Mouse (Mus musculus): Measurements from ENCODE around the gene Foxp1. TPM values are rescaled to one million over a fixed set of nuclear protein-coding genes. Genes with fewer than 3 reads are reported as not detected.

The Foxp1 gene
- polyA plus RNA-seq, 1 experiment from 2014 or later = 190 TPM

GRCm38 (mm10) chr6:99201271-99201705, 321.2 kb downstream of the Foxp1 start:
- no peak overlapping the region for H3K9ac ChIP-seq (replicated peaks; ENCODE audit: low read depth, low read length)
- WGBS = 17% methylated on average over 4 of the region's 4 CpGs
- peaks cover 44% of the 10 kb centered on the region for H3K4me1 ChIP-seq (ENCODE audit: control insufficient read depth, insufficient read depth, low read length)
- no peak for ATAC-seq (ENCODE audit: insufficient number of reproducible peaks, insufficient read depth, low FRiP score, low read depth)
- H3K27me3 ChIP-seq (ENCODE audit: control insufficient read depth, insufficient read depth, low read length) = no peaks in the 10 kb centered on the region
- H3K4me2 ChIP-seq (replicated peaks; ENCODE audit: low read depth, low read length) = no peak overlapping the region
- no peaks in the 10 kb centered on the region for H3K36me3 ChIP-seq (ENCODE audit: control insufficient read depth, insufficient read depth, low read length)
- no peak overlapping the region for H3K4me3 ChIP-seq (ENCODE audit: low read depth, low read length)
- H3K27ac ChIP-seq (ENCODE audit: low read length) = no peak overlapping the region
- H3K9me3 ChIP-seq (ENCODE audit: control insufficient read depth, low read depth, low read length) = no peaks in the 10 kb centered on the region

- no peaks in the 10 kb centered on the region for H3K9me3 ChIP-seq (ENCODE audit: control insufficient read depth, low read depth, low read length)
- peaks cover 38% of the 10 kb centered on the region for H3K4me1 ChIP-seq (ENCODE audit: control insufficient read depth, insufficient read depth, low read length)
- no peak overlapping the region for H3K4me2 ChIP-seq (replicated peaks; ENCODE audit: low read depth, low read length)
- ATAC-seq (ENCODE audit: insufficient number of reproducible peaks, insufficient read depth, low FRiP score, low read depth) = no peak
- no peak overlapping the region for H3K27ac ChIP-seq (ENCODE audit: low read length)
- H3K9ac ChIP-seq (replicated peaks; ENCODE audit: low read depth, low read length) = no peak overlapping the region
- H3K36me3 ChIP-seq (ENCODE audit: control insufficient read depth, insufficient read depth, low read length) = no peaks in the 10 kb centered on the region
- no peak overlapping the region for H3K4me3 ChIP-seq (ENCODE audit: low read depth, low read length)
- H3K27me3 ChIP-seq (ENCODE audit: control insufficient read depth, insufficient read depth, low read length) = no peaks in the 10 kb centered on the region
- WGBS = 26% methylated on average over 11 of the region's 11 CpGs
These were observed 321.9 kb downstream of the Foxp1 start for GRCm38 (mm10) chr6:99200656-99201055.

- Histone ChIP-seq H3K27ac (ENCODE audit: low read length) (no peak overlapping the region), H3K9ac (replicated peaks; ENCODE audit: low read depth, low read length) (no peak overlapping the region), H3K4me2 (replicated peaks; ENCODE audit: low read depth, low read length) (no peak overlapping the region), H3K36me3 (ENCODE audit: control insufficient read depth, insufficient read depth, low read length) (no peaks in the 10 kb centered on the region), H3K4me3 (ENCODE audit: low read depth, low read length) (no peak overlapping the region), H3K27me3 (ENCODE audit: control insufficient read depth, insufficient read depth, low read length) (no peaks in the 10 kb centered on the region), H3K9me3 (ENCODE audit: control insufficient read depth, low read depth, low read length) (no peaks in the 10 kb centered on the region), H3K4me1 (ENCODE audit: control insufficient read depth, insufficient read depth, low read length) (peaks cover 25% of the 10 kb centered on the region)
- 81% methylated on average over 4 of the region's 4 CpGs for WGBS
- ATAC-seq (ENCODE audit: insufficient number of reproducible peaks, insufficient read depth, low FRiP score, low read depth) = no peak
These were observed 323.2 kb downstream of the Foxp1 start for GRCm38 (mm10) chr6:99199277-99199676.

GRCm38 (mm10) chr6:99193697-99194096, 328.8 kb downstream of the Foxp1 start:
- no peak for ATAC-seq (ENCODE audit: insufficient number of reproducible peaks, insufficient read depth, low FRiP score, low read depth)
- H3K4me2 ChIP-seq (replicated peaks; ENCODE audit: low read depth, low read length) = no peak overlapping the region
- WGBS = 42% methylated on average over 8 of the region's 8 CpGs

GRCm38 (mm10) chr6:99191636-99192137, 330.8 kb downstream of the Foxp1 start:
- Histone ChIP-seq H3K9ac (replicated peaks; ENCODE audit: low read depth, low read length) (no peak overlapping the region), H3K27me3 (ENCODE audit: control insufficient read depth, insufficient read depth, low read length) (no peaks in the 10 kb centered on the region), H3K4me3 (ENCODE audit: low read depth, low read length) (no peak overlapping the region), H3K36me3 (ENCODE audit: control insufficient read depth, insufficient read depth, low read length) (no peaks in the 10 kb centered on the region), H3K4me2 (replicated peaks; ENCODE audit: low read depth, low read length) (no peak overlapping the region), H3K27ac (ENCODE audit: low read length) (no peak overlapping the region), H3K4me1 (ENCODE audit: control insufficient read depth, insufficient read depth, low read length) (peaks cover 9% of the 10 kb centered on the region; the same call in 1 of the 2 replicates), H3K9me3 (ENCODE audit: control insufficient read depth, low read depth, low read length) (no peaks in the 10 kb centered on the region)
- ATAC-seq (ENCODE audit: insufficient number of reproducible peaks, insufficient read depth, low FRiP score, low read depth) = no peak
- WGBS = 57% methylated on average over 8 of the region's 8 CpGs

More at GRCm38 (mm10) chr6:99193697-99194096, 328.8 kb downstream of the Foxp1 start:
- Histone ChIP-seq H3K4me1 (ENCODE audit: control insufficient read depth, insufficient read depth, low read length) (peaks cover 7% of the 10 kb centered on the region; the same call in 1 of the 2 replicates), H3K9me3 (ENCODE audit: control insufficient read depth, low read depth, low read length) (no peaks in the 10 kb centered on the region), H3K4me3 (ENCODE audit: low read depth, low read length) (no peak overlapping the region), H3K36me3 (ENCODE audit: control insufficient read depth, insufficient read depth, low read length) (no peaks in the 10 kb centered on the region), H3K27ac (ENCODE audit: low read length) (no peak overlapping the region), H3K27me3 (ENCODE audit: control insufficient read depth, insufficient read depth, low read length) (no peaks in the 10 kb centered on the region), H3K9ac (replicated peaks; ENCODE audit: low read depth, low read length) (no peak overlapping the region)

- peaks cover 9% of the 10 kb centered on the region; the same call in 1 of the 2 replicates for H3K4me1 ChIP-seq (ENCODE audit: control insufficient read depth, insufficient read depth, low read length)
- no peak overlapping the region for H3K9ac ChIP-seq (replicated peaks; ENCODE audit: low read depth, low read length)
- H3K36me3 ChIP-seq (ENCODE audit: control insufficient read depth, insufficient read depth, low read length) = no peaks in the 10 kb centered on the region
- ATAC-seq (ENCODE audit: insufficient number of reproducible peaks, insufficient read depth, low FRiP score, low read depth) = no peak
- H3K4me2 ChIP-seq (replicated peaks; ENCODE audit: low read depth, low read length) = no peak overlapping the region
- H3K27me3 ChIP-seq (ENCODE audit: control insufficient read depth, insufficient read depth, low read length) = no peaks in the 10 kb centered on the region
- H3K4me3 ChIP-seq (ENCODE audit: low read depth, low read length) = no peak overlapping the region
- H3K27ac ChIP-seq (ENCODE audit: low read length) = no peak overlapping the region
- 68% methylated on average over 12 of the region's 12 CpGs for WGBS
- no peaks in the 10 kb centered on the region for H3K9me3 ChIP-seq (ENCODE audit: control insufficient read depth, low read depth, low read length)
These were observed 331.4 kb downstream of the Foxp1 start for GRCm38 (mm10) chr6:99191041-99191635.

- 39% methylated on average over 8 of the region's 8 CpGs for WGBS
- no peak overlapping the region for H3K4me2 ChIP-seq (replicated peaks; ENCODE audit: low read depth, low read length)
- ATAC-seq (ENCODE audit: insufficient number of reproducible peaks, insufficient read depth, low FRiP score, low read depth) = no peak
These were observed 332.6 kb downstream of the Foxp1 start for GRCm38 (mm10) chr6:99189967-99190366.

GRCm38 (mm10) chr6:99188366-99189216, 333.9 kb downstream of the Foxp1 start:
- no peak overlapping the region for H3K4me3 ChIP-seq (ENCODE audit: low read depth, low read length)
- H3K27me3 ChIP-seq (ENCODE audit: control insufficient read depth, insufficient read depth, low read length) = no peaks in the 10 kb centered on the region
- peaks cover 9% of the 10 kb centered on the region; the same call in 1 of the 2 replicates for H3K4me1 ChIP-seq (ENCODE audit: control insufficient read depth, insufficient read depth, low read length)
- ATAC-seq (ENCODE audit: insufficient number of reproducible peaks, insufficient read depth, low FRiP score, low read depth) = no peak
- H3K9ac ChIP-seq (replicated peaks; ENCODE audit: low read depth, low read length) = no peak overlapping the region
- H3K27ac ChIP-seq (ENCODE audit: low read length) = no peak overlapping the region
- H3K9me3 ChIP-seq (ENCODE audit: control insufficient read depth, low read depth, low read length) = no peaks in the 10 kb centered on the region
- no peak overlapping the region for H3K4me2 ChIP-seq (replicated peaks; ENCODE audit: low read depth, low read length)
- WGBS = 41% methylated on average over 4 of the region's 4 CpGs
- no peaks in the 10 kb centered on the region for H3K36me3 ChIP-seq (ENCODE audit: control insufficient read depth, insufficient read depth, low read length)

More at GRCm38 (mm10) chr6:99189967-99190366, 332.6 kb downstream of the Foxp1 start:
- Histone ChIP-seq H3K9ac (replicated peaks; ENCODE audit: low read depth, low read length) (no peak overlapping the region), H3K36me3 (ENCODE audit: control insufficient read depth, insufficient read depth, low read length) (no peaks in the 10 kb centered on the region), H3K27ac (ENCODE audit: low read length) (no peak overlapping the region), H3K4me3 (ENCODE audit: low read depth, low read length) (no peak overlapping the region), H3K9me3 (ENCODE audit: control insufficient read depth, low read depth, low read length) (no peaks in the 10 kb centered on the region), H3K4me1 (ENCODE audit: control insufficient read depth, insufficient read depth, low read length) (peaks cover 9% of the 10 kb centered on the region; the same call in 1 of the 2 replicates), H3K27me3 (ENCODE audit: control insufficient read depth, insufficient read depth, low read length) (no peaks in the 10 kb centered on the region)

Measured in stomach, embryonic 14.5 days (tissue).